Mouse (Mus musculus): Measurements from ENCODE around the gene Gjc2.

The Gjc2 gene

GRCm38 (mm10) chr11:59161398-59161797, 21.6 kb downstream of the Gjc2 start:
- no peak for DNase-seq (ENCODE audit: low read depth)

- no peak for DNase-seq (ENCODE audit: low read depth)
Measured at GRCm38 (mm10) chr11:59159558-59159957, 23.5 kb downstream of the Gjc2 start.

GRCm38 (mm10) chr11:59159099-59159498, 23.9 kb downstream of the Gjc2 start:
- DNase-seq (ENCODE audit: low read depth), result no peak

GRCm38 (mm10) chr11:59155900-59156299, 27.1 kb downstream of the Gjc2 start:
- DNase-seq (ENCODE audit: low read depth), result no peak

GRCm38 (mm10) chr11:59154220-59154619, 28.8 kb downstream of the Gjc2 start:
- DNase-seq (ENCODE audit: low read depth), result no peak

GRCm38 (mm10) chr11:59151729-59152128, 31.3 kb downstream of the Gjc2 start:
- no peak for DNase-seq (ENCODE audit: low read depth)

GRCm38 (mm10) chr11:59149302-59149701, 33.7 kb downstream of the Gjc2 start:
- DNase-seq (ENCODE audit: low read depth), result no peak

- DNase-seq (ENCODE audit: low read depth), result no peak
Measured at GRCm38 (mm10) chr11:59142962-59143361, 40.1 kb downstream of the Gjc2 start.

GRCm38 (mm10) chr11:59141772-59142370, 41.1 kb downstream of the Gjc2 start:
- DNase-seq (ENCODE audit: low read depth), result no peak

- no peak for DNase-seq (ENCODE audit: low read depth)
Measured at GRCm38 (mm10) chr11:59138537-59139486, 44.2 kb downstream of the Gjc2 start.

GRCm38 (mm10) chr11:59136994-59137706, 45.9 kb downstream of the Gjc2 start:
- no peak for DNase-seq (ENCODE audit: low read depth)

GRCm38 (mm10) chr11:59135904-59136452, 47.0 kb downstream of the Gjc2 start, which contains the start of gene Obscn:
Gene Obscn, minus strand, starts transcription at chr11:59136402.
- DNase-seq (ENCODE audit: low read depth), result no peak

GRCm38 (mm10) chr11:59135051-59135820, 47.8 kb downstream of the Gjc2 start:
- DNase-seq (ENCODE audit: low read depth), result no peak

GRCm38 (mm10) chr11:59134373-59134997, 48.5 kb downstream of the Gjc2 start:
- DNase-seq (ENCODE audit: low read depth), result no peak

GRCm38 (mm10) chr11:59132065-59132464, 50.9 kb downstream of the Gjc2 start:
- no peak for DNase-seq (ENCODE audit: low read depth)

GRCm38 (mm10) chr11:59131348-59131919, 51.6 kb downstream of the Gjc2 start:
- no peak for DNase-seq (ENCODE audit: low read depth)

GRCm38 (mm10) chr11:59130782-59131181, 52.2 kb downstream of the Gjc2 start:
- DNase-seq (ENCODE audit: low read depth), result no peak
